Mouse (Mus musculus): ENCODE data around the gene Klhl12.

GRCm38 (mm10) chr1:134526752-134527151, 71.4 kb downstream of the Klhl12 start:
- no peak for TF ChIP-seq CTCF (IDR thresholded peaks at IDR 0.05; ENCODE audit: control insufficient read depth, insufficient read depth, insufficient read length)
- TF ChIP-seq MYOD1 (IDR thresholded peaks at IDR 0.05; ENCODE audit: control insufficient read depth, insufficient read length, low read depth) = no peak
- TF ChIP-seq USF1 (IDR thresholded peaks at IDR 0.05; ENCODE audit: low read depth) = no peak
- TF ChIP-seq MAX (IDR thresholded peaks at IDR 0.05) = no peak
- no peak for TF ChIP-seq MYOG (IDR thresholded peaks at IDR 0.05; ENCODE audit: control insufficient read depth, extremely low read depth, insufficient read length)
- TF ChIP-seq FOSL1 (IDR thresholded peaks at IDR 0.05; ENCODE audit: insufficient read depth, low read length, poor library complexity, severe bottlenecking) = no peak
- no peak for TF ChIP-seq CEBPB (IDR thresholded peaks at IDR 0.05; ENCODE audit: low read depth)

All from C2C12 (cell line).